Mouse (Mus musculus) liver, embryonic 12.5 days (tissue): ENCODE data around the gene Inha. TPM values are rescaled to one million over a fixed set of nuclear protein-coding genes. Genes with fewer than 3 reads are reported as not detected.

Experiments
- ATAC-seq: fragments of 200-750 bp; cut with Nextera tagmentation; 2 replicates; pipeline ENCODE4 v1.8.0; 2017; ENCODE audit warnings: moderate number of reproducible peaks, mild to moderate bottlenecking, moderate library complexity
- H3K27ac ChIP-seq: fragments of 300-500 bp; sonication (generic); 2 replicates; pipeline ENCODE4 v1.5.1; 2016; ENCODE audit warnings: mild to moderate bottlenecking
- H3K27me3 ChIP-seq: fragments of 300-500 bp; sonication (generic); replicated peaks from 2 replicates; pipeline ENCODE4 v1.6.1; 2016; ENCODE audit warnings: mild to moderate bottlenecking, moderate library complexity
- H3K36me3 ChIP-seq: fragments of 300-500 bp; sonication (generic); 2 replicates; pipeline ENCODE4 v1.6.1; 2016; ENCODE audit warnings: mild to moderate bottlenecking, moderate library complexity
- H3K4me1 ChIP-seq: fragments of 300-500 bp; sonication (generic); 2 replicates; pipeline ENCODE4 v1.6.1; 2016
- H3K4me2 ChIP-seq: fragments of 300-500 bp; sonication (generic); 2 replicates; pipeline ENCODE4 v1.6.1; 2016; ENCODE audit warnings: mild to moderate bottlenecking, moderate library complexity
- H3K4me3 ChIP-seq: fragments of 300-500 bp; sonication (generic); 2 replicates; pipeline ENCODE4 v1.5.1; 2016; ENCODE audit warnings: mild to moderate bottlenecking, moderate library complexity
- H3K9ac ChIP-seq: fragments of 300-500 bp; sonication (generic); 2 replicates; pipeline ENCODE4 v1.6.1; 2016; ENCODE audit warnings: mild to moderate bottlenecking, moderate library complexity
- H3K9me3 ChIP-seq: fragments of 300-500 bp; sonication (generic); replicated peaks from 2 replicates; pipeline ENCODE4 v1.6.1; 2016; ENCODE audit warnings: mild to moderate bottlenecking, moderate library complexity
- WGBS: fragments of 180-500 bp; shearing (Covaris S2); methylation state at CpG from one replicate; pipeline ENCODE4 v1.1.7; 2016; ENCODE audit not compliant: insufficient replicate concordance; 5-methylcytosine and 5-hydroxymethylcytosine counted together
- polyA plus RNA-seq: library from polyadenylated mRNA; unstranded; fragments of >200 nt; fragmentation: Nextera tagmentation; extraction: Ambion mirVana; gene quantifications from 2 replicates; pipeline ENCODE4 v1.2.1, GENCODE M21; 2016

Gene Inha
- polyA plus RNA-seq, 1 experiment from 2014 or later: 1.2 TPM

DNA sequence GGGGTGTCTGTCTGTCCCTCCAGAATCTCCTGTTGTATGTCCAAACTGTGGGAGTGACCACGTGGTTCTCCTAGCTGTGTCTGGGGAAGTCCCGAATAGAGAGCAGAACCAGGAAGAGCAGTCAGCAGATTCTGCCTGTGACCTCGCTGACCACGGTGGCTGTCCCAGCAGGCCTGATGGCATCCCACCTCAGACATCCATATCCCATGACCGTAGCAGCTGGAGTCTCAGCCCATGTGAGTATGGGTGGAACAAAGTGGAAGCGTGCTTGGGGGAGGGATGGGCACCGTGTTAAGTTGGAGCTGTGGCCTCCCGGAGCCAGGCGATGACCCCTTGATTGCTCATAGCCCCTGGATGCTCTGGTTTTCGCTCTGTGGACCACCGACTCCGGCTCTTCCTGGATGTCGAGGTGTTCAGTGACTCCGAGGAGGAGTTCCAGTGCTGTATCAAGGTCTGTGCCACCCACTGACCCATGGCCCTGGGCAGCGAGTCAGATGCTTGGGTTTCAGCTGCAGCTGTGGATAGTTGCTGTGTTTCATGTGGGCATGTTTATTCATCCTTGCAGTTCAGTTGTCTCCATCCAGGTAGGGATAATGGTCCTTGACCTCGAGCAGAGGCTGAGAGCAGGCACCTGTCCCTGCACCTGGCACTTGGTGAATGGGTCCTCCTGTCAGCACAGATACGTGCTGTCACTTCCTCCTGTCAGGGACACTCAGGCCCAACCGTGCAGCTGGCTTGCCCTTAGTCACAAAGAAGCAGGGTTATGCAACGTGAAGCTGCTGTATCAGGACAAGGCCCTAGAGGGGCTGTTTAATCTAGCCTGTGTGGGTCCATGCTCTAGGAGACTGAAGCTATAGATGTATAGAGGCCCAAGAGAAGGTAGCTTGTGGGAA is 25.6 kb downstream of the Inha start:
- ATAC-seq: no peak
- Histone ChIP-seq H3K4me3 (no peak overlapping the region), H3K9me3 (no peaks in the 10 kb centered on the region), H3K4me1 (no peaks in the 10 kb centered on the region), H3K27me3 (no peaks in the 10 kb centered on the region), H3K36me3 (peaks cover 55% of the 10 kb centered on the region), H3K9ac (no peak overlapping the region), H3K27ac (no peak overlapping the region), H3K4me2 (no peak overlapping the region)
- 72% methylated on average over 19 of the region's 19 CpGs for WGBS

DNA sequence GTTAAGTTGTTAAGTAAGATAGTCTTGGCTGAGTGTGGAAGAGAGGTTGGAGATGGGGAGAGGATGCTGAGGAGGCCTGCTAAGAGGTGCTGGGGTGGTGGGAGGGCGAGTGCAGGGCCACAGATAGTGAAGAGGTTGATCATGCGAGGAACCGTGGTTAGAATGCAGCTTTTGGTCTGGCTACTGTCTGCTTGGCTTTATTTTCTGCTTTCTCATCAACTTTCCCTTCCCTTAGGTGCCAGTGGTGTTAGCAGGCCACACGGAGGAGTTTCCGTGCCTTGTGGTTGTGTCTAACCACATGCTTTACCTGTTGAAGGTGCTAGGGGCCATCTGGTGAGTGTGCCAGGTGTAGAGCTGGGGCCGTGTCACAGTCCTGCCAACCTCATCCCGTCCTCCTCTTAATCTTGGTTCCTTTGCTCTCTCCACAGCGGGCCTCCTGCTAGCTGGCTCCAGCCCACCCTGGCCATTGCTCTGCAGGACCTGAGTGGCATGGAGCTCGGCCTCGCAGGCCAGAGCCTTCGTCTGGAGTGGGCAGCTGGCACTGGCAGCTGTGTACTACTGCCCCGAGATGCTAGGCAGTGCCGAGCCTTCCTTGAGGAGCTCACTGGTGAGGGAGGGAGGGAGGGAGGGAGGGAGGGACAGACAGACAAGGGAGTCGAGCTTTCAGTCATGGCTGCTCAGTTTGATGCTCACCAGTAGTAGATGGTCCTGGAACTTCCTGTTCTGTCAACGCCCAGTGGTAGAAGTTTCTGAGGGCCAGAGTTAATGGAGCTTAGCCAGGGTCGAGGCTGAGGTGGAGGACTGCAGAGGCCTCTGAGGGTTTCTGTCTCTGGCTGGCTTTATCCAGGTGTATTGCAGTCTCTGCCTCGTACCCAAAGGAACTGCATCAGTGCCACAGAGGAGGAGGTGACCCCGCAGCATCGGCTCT is 26.7 kb downstream of the Inha start:
- 75% methylated on average over 19 of the region's 19 CpGs for WGBS
- peaks cover 48% of the 10 kb centered on the region for H3K36me3 ChIP-seq
- no peak overlapping the region for H3K4me2 ChIP-seq
- H3K4me1 ChIP-seq: no peaks in the 10 kb centered on the region
- H3K27ac ChIP-seq: no peak overlapping the region
- ATAC-seq: no peak
- no peak overlapping the region for H3K9ac ChIP-seq
- no peaks in the 10 kb centered on the region for H3K9me3 ChIP-seq
- H3K4me3 ChIP-seq: no peak overlapping the region
- H3K27me3 ChIP-seq: no peaks in the 10 kb centered on the region

- H3K27ac ChIP-seq: no peak overlapping the region
- H3K4me2 ChIP-seq: no peak overlapping the region
- no peak overlapping the region for H3K4me3 ChIP-seq
- no peak for ATAC-seq
- peaks cover 34% of the 10 kb centered on the region for H3K36me3 ChIP-seq
- H3K9ac ChIP-seq: no peak overlapping the region
- no peaks in the 10 kb centered on the region for H3K4me1 ChIP-seq
- H3K27me3 ChIP-seq: no peaks in the 10 kb centered on the region
- H3K9me3 ChIP-seq: no peaks in the 10 kb centered on the region
- WGBS: 64% methylated on average over 2 of the region's 2 CpGs
These were observed 30.7 kb downstream of the Inha start for GRCm38 (mm10) chr1:75537587-75537986.

DNA sequence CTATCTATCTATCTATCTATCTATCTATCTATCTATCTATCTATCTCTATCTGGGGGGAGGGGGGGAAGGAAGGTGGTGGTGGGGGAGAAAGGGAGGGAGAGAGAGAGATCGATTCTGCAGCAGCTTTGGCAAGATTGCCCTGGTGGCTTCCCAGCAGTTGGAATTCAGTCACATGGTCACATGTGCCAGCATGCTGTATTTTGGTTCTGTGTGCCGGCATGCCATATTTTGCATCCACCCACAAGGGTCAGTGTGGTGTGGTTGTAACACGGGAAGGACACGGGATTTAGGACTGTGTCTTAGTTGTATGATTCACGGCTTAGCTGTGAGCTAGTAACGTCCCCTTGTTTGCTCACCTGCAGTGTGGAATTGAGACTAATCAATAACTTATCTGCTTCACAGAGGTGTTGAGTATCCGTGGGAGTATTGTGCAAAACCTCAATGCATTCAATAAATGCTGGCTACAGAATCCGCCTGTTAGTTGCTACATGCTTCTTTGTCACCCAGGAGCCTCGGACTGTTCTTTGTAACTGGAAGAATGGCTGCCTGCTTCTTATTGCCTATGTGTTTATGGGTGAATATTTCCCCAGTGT is 31.8 kb downstream of the Inha start:
- H3K36me3 ChIP-seq: peaks cover 26% of the 10 kb centered on the region
- no peak overlapping the region for H3K9ac ChIP-seq
- 63% methylated on average over 9 of the region's 9 CpGs for WGBS
- H3K4me1 ChIP-seq: no peaks in the 10 kb centered on the region
- no peaks in the 10 kb centered on the region for H3K27me3 ChIP-seq
- H3K4me2 ChIP-seq: no peak overlapping the region
- no peaks in the 10 kb centered on the region for H3K9me3 ChIP-seq
- no peak for ATAC-seq
- no peak overlapping the region for H3K27ac ChIP-seq
- no peak overlapping the region for H3K4me3 ChIP-seq

GRCm38 (mm10) chr1:75541496-75541895 is 34.6 kb downstream of the Inha start:
- WGBS: 71% methylated on average over 7 of the region's 7 CpGs
- no peak overlapping the region for H3K9ac ChIP-seq
- 0 out of 2 replicates have a peak, but pooled peaks cover under 1% of the 10 kb centered on the region for H3K4me1 ChIP-seq
- H3K4me3 ChIP-seq: no peak overlapping the region
- H3K27me3 ChIP-seq: peaks cover 24% of the 10 kb centered on the region
- ATAC-seq: no peak
- peaks cover 2% of the 10 kb centered on the region; the same call in 1 of the 2 replicates for H3K36me3 ChIP-seq
- no peaks in the 10 kb centered on the region for H3K9me3 ChIP-seq
- H3K4me2 ChIP-seq: no peak overlapping the region
- H3K27ac ChIP-seq: no peak overlapping the region

DNA sequence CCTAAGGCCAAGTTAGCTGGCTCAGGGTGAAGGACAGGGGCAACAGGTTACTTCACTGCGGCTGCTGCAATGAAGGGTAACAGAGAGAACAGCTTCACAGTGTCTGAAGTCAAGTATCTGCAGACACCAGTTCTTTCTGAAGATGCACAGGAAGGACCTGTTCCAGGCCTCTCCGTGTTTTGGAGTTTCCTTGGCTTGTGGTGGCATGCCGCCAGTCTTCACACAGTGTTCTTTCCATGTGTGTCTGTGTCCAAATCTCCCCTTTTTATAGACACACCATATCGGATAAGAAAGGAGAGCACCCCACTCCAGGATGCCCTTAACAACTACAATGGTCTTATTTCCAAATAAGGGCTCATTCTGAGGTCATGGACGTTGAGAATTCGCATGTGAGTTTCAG is 37.5 kb downstream of the Inha start:
- Histone ChIP-seq H3K4me1 (peaks cover 4% of the 10 kb centered on the region; the same call in 1 of the 2 replicates), H3K36me3 (no peaks in the 10 kb centered on the region), H3K4me2 (no peak overlapping the region), H3K4me3 (no peak overlapping the region), H3K9me3 (no peaks in the 10 kb centered on the region), H3K27ac (no peak overlapping the region), H3K9ac (no peak overlapping the region), H3K27me3 (peaks cover 50% of the 10 kb centered on the region)
- no peak for ATAC-seq
- WGBS: 61% methylated on average over 6 of the region's 6 CpGs

- H3K27ac ChIP-seq: no peak within 1 kb of the TSS
- 2% methylated on average over 50 of the region's 64 CpGs for WGBS
- H3K9ac ChIP-seq: peak within 1 kb of the TSS; percentile 23
These were observed 39.4 kb downstream of the Inha start, which contains the start of gene Slc4a3 for GRCm38 (mm10) chr1:75545965-75546956. Gene Slc4a3, plus strand, starts transcription at chr1:75546266.

GRCm38 (mm10) chr1:75547351-75547750 is 40.5 kb downstream of the Inha start:
- no peak overlapping the region for H3K27ac ChIP-seq
- no peaks in the 10 kb centered on the region; the same call in 1 of the 2 replicates for H3K36me3 ChIP-seq
- WGBS: 81% methylated on average over 13 of the region's 13 CpGs
- H3K27me3 ChIP-seq: peaks cover 64% of the 10 kb centered on the region
- H3K4me1 ChIP-seq: peaks cover 4% of the 10 kb centered on the region; the same call in 1 of the 2 replicates
- no peak for ATAC-seq
- H3K4me3 ChIP-seq: no peak overlapping the region
- H3K4me2 ChIP-seq: no peak overlapping the region
- H3K9me3 ChIP-seq: no peaks in the 10 kb centered on the region
- no peak overlapping the region for H3K9ac ChIP-seq

More at GRCm38 (mm10) chr1:75545965-75546956, 39.4 kb downstream of the Inha start, which contains the start of gene Slc4a3:
- Histone ChIP-seq H3K27me3 (peaks cover 60% of the 10 kb centered on the region), H3K36me3 (no peaks in the 10 kb centered on the region), H3K4me3 (peak within 1 kb of the TSS; percentile 44), H3K4me2 (peak within 1 kb of the TSS; percentile 56), H3K9me3 (no peaks in the 10 kb centered on the region), H3K4me1 (peaks cover 4% of the 10 kb centered on the region; the same call in 1 of the 2 replicates)
- peak; percentile 38; the same call in 1 of the 2 replicates for ATAC-seq

DNA sequence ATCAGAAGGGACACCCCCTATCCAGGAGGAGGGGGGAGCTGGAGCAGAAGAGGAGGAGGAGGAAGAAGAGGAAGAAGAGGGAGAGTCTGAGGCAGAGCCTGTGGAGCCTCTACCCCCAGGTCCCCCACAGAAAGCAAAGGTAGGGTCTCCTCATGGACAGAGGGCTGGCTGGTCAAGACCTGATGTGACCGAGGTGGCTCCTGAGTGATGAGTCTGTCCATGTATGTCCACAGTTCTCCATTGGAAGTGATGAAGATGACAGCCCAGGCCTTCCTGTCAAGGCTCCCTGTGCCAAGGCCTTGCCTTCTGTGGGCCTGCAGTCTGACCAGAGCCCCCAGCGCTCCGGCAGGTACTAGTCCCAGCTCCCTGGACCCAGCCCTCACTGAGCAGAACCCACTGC is 41.2 kb downstream of the Inha start:
- H3K27ac ChIP-seq: no peak overlapping the region
- WGBS: 77% methylated on average over 3 of the region's 3 CpGs
- H3K9me3 ChIP-seq: no peaks in the 10 kb centered on the region
- H3K4me1 ChIP-seq: peaks cover 4% of the 10 kb centered on the region; the same call in 1 of the 2 replicates
- H3K36me3 ChIP-seq: no peaks in the 10 kb centered on the region; the same call in 1 of the 2 replicates
- no peak for ATAC-seq
- peaks cover 64% of the 10 kb centered on the region for H3K27me3 ChIP-seq
- H3K9ac ChIP-seq: no peak overlapping the region
- no peak overlapping the region for H3K4me2 ChIP-seq
- no peak overlapping the region for H3K4me3 ChIP-seq

- 71% methylated on average over 17 of the region's 17 CpGs for WGBS
- no peak overlapping the region for H3K4me3 ChIP-seq
- H3K4me1 ChIP-seq: peaks cover 4% of the 10 kb centered on the region; the same call in 1 of the 2 replicates
- no peaks in the 10 kb centered on the region; the same call in 1 of the 2 replicates for H3K36me3 ChIP-seq
- peaks cover 64% of the 10 kb centered on the region for H3K27me3 ChIP-seq
- H3K27ac ChIP-seq: no peak overlapping the region
- ATAC-seq: no peak
- H3K9ac ChIP-seq: no peak overlapping the region
- no peak overlapping the region for H3K4me2 ChIP-seq
- H3K9me3 ChIP-seq: no peaks in the 10 kb centered on the region
These were observed 42.0 kb downstream of the Inha start for GRCm38 (mm10) chr1:75548871-75549270.
